Mouse (Mus musculus) intestine, postnatal 0 days (tissue): ENCODE measurements at regions not wholly inside any gene's neighbourhood (a gene's known extent, or its start where the extent isn't known, plus 50 kb on each side); places are given as distances from the start of the nearest gene placed in this dataset.

Experiments
- ATAC-seq: fragments of 200-750 bp; cut with Nextera tagmentation; 2 replicates; pipeline ENCODE4 v1.8.0; 2017; ENCODE audit warnings: mild to moderate bottlenecking, moderate TSS enrichment, moderate library complexity
- H3K27ac ChIP-seq: fragments of 300-500 bp; sonication (generic); 2 replicates; pipeline ENCODE4 v1.5.1; 2014; ENCODE audit warnings: mild to moderate bottlenecking, low read depth, low read length, moderate library complexity
- H3K27me3 ChIP-seq: fragments of 300-500 bp; sonication (generic); replicated peaks from 2 replicates; pipeline ENCODE4 v1.6.1; 2014; ENCODE audit warnings: low read length, mixed read lengths; ENCODE audit not compliant: control insufficient read depth, insufficient read depth
- H3K36me3 ChIP-seq: fragments of 300-500 bp; sonication (generic); 2 replicates; pipeline ENCODE4 v1.6.1; 2014; ENCODE audit warnings: mild to moderate bottlenecking, moderate library complexity; ENCODE audit not compliant: control insufficient read depth, insufficient read depth
- H3K4me1 ChIP-seq: fragments of 300-500 bp; sonication (generic); replicated peaks from 2 replicates; pipeline ENCODE4 v1.6.1; 2014; ENCODE audit warnings: antibody characterized with exemption, low read length, mixed read lengths; ENCODE audit not compliant: control insufficient read depth, insufficient read depth
- H3K4me2 ChIP-seq: fragments of 300-500 bp; sonication (generic); replicated peaks from 2 replicates; pipeline ENCODE4 v1.6.1; 2014; ENCODE audit warnings: low read depth, mild to moderate bottlenecking, moderate library complexity
- H3K4me3 ChIP-seq: fragments of 300-500 bp; sonication (generic); 2 replicates; pipeline ENCODE4 v1.5.1; 2014; ENCODE audit warnings: low read depth, low read length
- H3K9ac ChIP-seq: fragments of 300-500 bp; sonication (generic); 2 replicates; pipeline ENCODE4 v1.6.1; 2014; ENCODE audit warnings: mild to moderate bottlenecking, low read depth, low read length
- H3K9me3 ChIP-seq: fragments of 300-500 bp; sonication (generic); 2 replicates; pipeline ENCODE4 v1.6.1; 2016; ENCODE audit warnings: mixed run types; ENCODE audit not compliant: control insufficient read depth
- CTCF ChIP-seq: sonication (generic); IDR thresholded peaks from 2 replicates; pipeline ENCODE4 v1.5.1; 2016; ENCODE audit warnings: low read depth, mild to moderate bottlenecking, control low read depth, antibody characterized with exemption, moderate library complexity
- WGBS: fragments of 180-500 bp; shearing (Covaris S2); extraction: QIAGEN DNeasy Blood & Tissue Kit; methylation state at CpG from one replicate; pipeline ENCODE4 v1.1.7; 2014; 5-methylcytosine and 5-hydroxymethylcytosine counted together

- 75% methylated on average over 6 of the region's 6 CpGs for WGBS
- H3K27ac ChIP-seq = no peak overlapping the region
- TF ChIP-seq CTCF = no peak
- no peak overlapping the region for H3K9ac ChIP-seq
- H3K4me2 ChIP-seq = no peak overlapping the region
- no peaks in the 10 kb centered on the region for H3K4me1 ChIP-seq
- ATAC-seq = no peak
- H3K27me3 ChIP-seq = no peaks in the 10 kb centered on the region
- no peaks in the 10 kb centered on the region for H3K9me3 ChIP-seq
- H3K36me3 ChIP-seq = no peaks in the 10 kb centered on the region
- H3K4me3 ChIP-seq = no peak overlapping the region
These were observed 330.9 kb upstream of the Fam241a start for GRCm38 (mm10) chr3:128226930-128227585.

DNA sequence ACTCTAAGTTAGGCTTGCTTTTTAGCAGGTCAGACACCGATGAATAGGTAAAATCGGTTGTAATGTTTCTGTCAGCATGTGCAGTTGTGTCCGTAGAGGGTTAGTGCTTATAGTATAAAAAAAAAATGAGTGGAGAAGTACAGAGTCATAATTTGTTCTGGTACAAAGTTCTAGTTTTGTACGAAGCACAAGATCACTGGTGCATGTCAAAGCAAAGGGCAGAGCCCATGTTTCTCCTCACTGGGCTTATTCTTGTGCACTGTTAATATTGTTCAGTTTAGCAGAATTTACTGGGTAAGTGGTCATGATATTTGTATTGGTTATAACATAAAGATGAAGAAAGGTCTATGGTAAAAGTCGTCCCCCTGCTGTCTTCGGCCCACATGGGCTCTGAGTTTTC lies 330.4 kb upstream of the Fam241a start:
- Histone ChIP-seq H3K4me3 (no peak overlapping the region), H3K36me3 (no peaks in the 10 kb centered on the region), H3K4me2 (no peak overlapping the region), H3K27ac (no peak overlapping the region), H3K9ac (no peak overlapping the region), H3K4me1 (no peaks in the 10 kb centered on the region), H3K27me3 (no peaks in the 10 kb centered on the region), H3K9me3 (no peaks in the 10 kb centered on the region)
- WGBS = 84% methylated on average over 6 of the region's 6 CpGs
- no peak for TF ChIP-seq CTCF
- ATAC-seq = no peak

DNA sequence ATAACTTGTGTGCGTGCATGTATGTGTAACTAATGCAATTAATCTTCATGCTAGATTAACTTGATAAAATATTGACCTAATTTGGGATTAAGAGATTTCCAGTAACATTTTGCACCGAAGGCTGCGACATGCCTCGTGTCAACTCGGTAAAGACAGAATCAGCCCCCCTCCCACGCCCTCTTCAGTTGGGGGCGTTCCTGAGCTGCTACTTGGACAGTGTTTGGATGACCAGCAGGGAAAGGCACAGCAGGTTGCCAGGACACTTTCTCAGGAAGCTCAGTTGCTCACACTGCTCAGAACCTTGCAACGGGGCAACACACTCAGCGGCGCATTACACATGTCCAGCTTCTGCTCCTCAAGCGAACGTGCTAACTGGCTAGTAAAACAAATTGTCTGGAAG lies 326.2 kb upstream of the Fam241a start:
- Histone ChIP-seq H3K4me1 (no peaks in the 10 kb centered on the region), H3K36me3 (no peaks in the 10 kb centered on the region), H3K27ac (no peak overlapping the region), H3K4me3 (no peak overlapping the region), H3K27me3 (no peaks in the 10 kb centered on the region), H3K9ac (no peak overlapping the region), H3K9me3 (no peaks in the 10 kb centered on the region), H3K4me2 (no peak overlapping the region)
- ATAC-seq = no peak
- TF ChIP-seq CTCF = no peak
- WGBS = 49% methylated on average over 12 of the region's 12 CpGs

GRCm38 (mm10) chr3:128221625-128222024 lies 325.5 kb upstream of the Fam241a start:
- Histone ChIP-seq H3K27ac (no peak overlapping the region), H3K36me3 (no peaks in the 10 kb centered on the region), H3K27me3 (no peaks in the 10 kb centered on the region), H3K4me2 (no peak overlapping the region), H3K4me3 (no peak overlapping the region), H3K9ac (no peak overlapping the region), H3K9me3 (no peaks in the 10 kb centered on the region), H3K4me1 (no peaks in the 10 kb centered on the region)
- TF ChIP-seq CTCF = no peak
- ATAC-seq = no peak
- 85% methylated on average over 2 of the region's 2 CpGs for WGBS

DNA sequence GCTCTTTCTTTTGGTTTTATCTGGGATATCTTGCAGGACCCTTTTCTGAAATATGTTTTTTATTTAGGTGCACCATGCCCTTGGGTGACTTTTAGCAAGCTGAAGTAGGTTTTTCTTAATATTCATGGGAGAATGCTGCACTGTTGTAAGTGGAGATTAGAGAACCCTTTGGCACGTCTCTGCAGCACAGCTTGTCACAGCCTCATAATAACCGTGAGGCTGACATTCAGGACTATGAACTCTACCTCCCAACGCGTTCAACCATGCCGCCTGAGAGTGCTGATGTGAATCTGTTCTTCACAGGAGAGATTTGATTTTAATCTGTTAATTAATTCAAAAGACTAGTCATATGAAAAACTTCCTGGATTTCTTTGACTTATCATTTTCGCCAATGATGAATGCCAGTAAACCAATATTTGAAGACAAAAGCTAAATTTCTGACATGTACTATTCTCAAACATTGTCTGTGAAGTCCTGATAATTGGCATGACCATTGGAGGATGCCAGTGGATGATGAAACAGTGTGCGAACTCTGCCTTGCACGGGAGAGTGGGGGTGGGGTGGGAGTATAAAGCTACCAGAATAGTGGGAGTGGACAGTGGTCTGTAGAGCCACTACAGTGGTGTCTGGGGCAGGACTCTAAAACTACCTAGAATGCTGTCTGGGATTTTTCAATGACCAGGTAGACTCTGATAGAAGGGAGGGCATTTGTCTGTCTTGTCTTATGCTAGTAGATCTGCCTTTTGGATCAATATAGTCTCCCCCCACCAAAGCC lies 324.8 kb upstream of the Fam241a start:
- Histone ChIP-seq H3K9ac (no peak overlapping the region), H3K4me1 (no peaks in the 10 kb centered on the region), H3K27ac (no peak overlapping the region), H3K36me3 (no peaks in the 10 kb centered on the region), H3K4me3 (no peak overlapping the region), H3K27me3 (no peaks in the 10 kb centered on the region), H3K9me3 (no peaks in the 10 kb centered on the region), H3K4me2 (no peak overlapping the region)
- TF ChIP-seq CTCF = no peak
- no peak for ATAC-seq
- 82% methylated on average over 8 of the region's 8 CpGs for WGBS

DNA sequence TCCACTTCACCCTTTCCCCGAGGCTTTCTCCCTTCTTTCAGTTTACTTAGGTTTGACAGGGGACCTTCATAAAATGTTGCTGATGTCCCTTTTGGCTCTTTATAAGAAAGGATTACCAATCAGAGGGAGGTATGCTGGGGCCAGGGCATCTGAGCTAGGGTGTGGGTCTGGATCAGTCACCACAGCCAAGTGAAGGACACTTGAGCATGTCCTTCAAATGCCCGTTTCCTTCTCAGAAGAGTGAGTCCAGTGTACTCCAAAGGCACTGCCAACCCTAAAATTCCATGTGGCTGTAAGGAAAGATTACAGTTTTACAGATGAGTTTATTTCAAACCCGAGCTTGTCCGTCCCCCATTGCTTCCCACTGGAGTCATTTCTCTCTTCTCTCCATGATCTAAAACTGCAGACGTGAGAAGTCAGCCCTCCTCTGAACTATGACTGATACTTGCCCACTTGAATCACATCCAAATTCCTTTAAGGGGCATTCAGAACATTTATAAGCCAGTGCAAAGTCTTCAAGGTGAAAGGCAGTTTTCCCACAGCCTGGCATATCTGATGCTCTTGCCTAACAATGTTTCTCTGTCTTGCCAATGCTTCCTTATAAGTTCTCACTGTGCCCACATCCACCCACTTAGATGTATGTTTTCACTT lies 321.8 kb upstream of the Fam241a start:
- no peak overlapping the region for H3K4me3 ChIP-seq
- ATAC-seq = no peak
- no peaks in the 10 kb centered on the region for H3K9me3 ChIP-seq
- H3K9ac ChIP-seq = no peak overlapping the region
- no peaks in the 10 kb centered on the region for H3K36me3 ChIP-seq
- no peaks in the 10 kb centered on the region for H3K4me1 ChIP-seq
- no peaks in the 10 kb centered on the region for H3K27me3 ChIP-seq
- H3K4me2 ChIP-seq = no peak overlapping the region
- no peak for TF ChIP-seq CTCF
- WGBS = 74% methylated on average over 5 of the region's 5 CpGs
- no peak overlapping the region for H3K27ac ChIP-seq
